Mouse (Mus musculus): Measurements from ENCODE around the gene Supt6. TPM values are rescaled to one million over a fixed set of nuclear protein-coding genes. Genes with fewer than 3 reads are reported as not detected.
A peak's percentile ranks its signal among the peaks of the same experiment; 100 is the strongest.

Supt6 gene
- total and polyA plus RNA-seq, 3 experiments = 39.6 to 93.2 (median 59.8) TPM

GRCm38 (mm10) chr11:78172034-78172747 is 73.6 kb downstream of the Supt6 start:
- Histone ChIP-seq H3K4me1 (ENCODE audit: control insufficient read depth in 1 of 2, insufficient read depth in 2 of 2, low read length in 2 of 2) (peaks cover 9 to 18% of the 10 kb centered on the region in 2 experiments), H3K9ac (ENCODE audit: control insufficient read depth, low read depth, low read length, poor library complexity, severe bottlenecking) (no peak overlapping the region)
- TF ChIP-seq RAD21 (IDR thresholded peaks at IDR 0.05; ENCODE audit: low read depth, low read length) (peak; percentile 26), POLR2AphosphoS5 (IDR thresholded peaks at IDR 0.05; ENCODE audit: borderline replicate concordance, low read depth, low read length) (no peak), CTCF (IDR thresholded peaks at IDR 0.05 in 2 of 3, conservative IDR thresholded peaks at IDR 0.05 in 1 of 3; ENCODE audit: control insufficient read depth in 1 of 3, insufficient read depth in 1 of 3, low read depth in 2 of 3, low read length in 3 of 3, poor library complexity in 1 of 3, severe bottlenecking in 1 of 3) (peak in 1 of 3 experiments; percentile 39; a peak in 2 of 6 replicates), ETS1 (IDR thresholded peaks at IDR 0.05; ENCODE audit: low read depth, low read length) (no peak)

DNA sequence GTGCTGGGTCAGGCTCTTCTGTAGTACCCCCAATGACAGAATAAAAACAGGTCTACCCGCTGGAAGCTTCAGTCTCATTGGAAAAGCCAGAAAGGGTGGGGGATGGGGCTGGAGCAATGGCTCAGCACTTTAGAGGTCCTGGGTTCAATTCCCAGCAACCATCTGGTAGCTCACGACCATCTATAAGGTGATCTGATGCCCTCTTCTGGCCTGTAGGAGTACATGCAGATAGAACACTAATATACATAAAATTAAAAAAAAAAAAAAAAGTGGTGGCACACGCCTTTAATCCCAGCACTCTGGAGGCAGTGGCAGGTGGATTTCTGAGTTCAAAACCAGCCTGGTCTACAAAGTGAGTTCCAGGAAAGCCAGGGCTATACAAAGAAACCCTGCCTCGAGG is 74.5 kb downstream of the Supt6 start:
- peak; percentile 82 for DNase-seq (ENCODE audit: low read depth, low spot score)
- no peaks in the 10 kb centered on the region for H3K27me3 ChIP-seq (ENCODE audit: control insufficient read depth in 1 of 2, insufficient read depth in 2 of 2, low read length in 2 of 2)
- H3K9me3 ChIP-seq (replicated peaks; ENCODE audit: insufficient read depth, low read length) = no peaks in the 10 kb centered on the region
- peaks cover 16 to 26% of the 10 kb centered on the region in 2 experiments for H3K4me1 ChIP-seq (ENCODE audit: control insufficient read depth in 1 of 2, insufficient read depth in 2 of 2, low read length in 2 of 2)
- H3K79me2 ChIP-seq (ENCODE audit: control insufficient read depth, insufficient read depth, low read length, poor library complexity) = no peaks in the 10 kb centered on the region
- TF ChIP-seq MYC (IDR thresholded peaks at IDR 0.05; ENCODE audit: low read depth, low read length) (0 out of 2 replicates have a peak, but pooled peaks have one; percentile 53), GATA1 (IDR thresholded peaks at IDR 0.05; ENCODE audit: low read depth, low read length) (0 out of 2 replicates have a peak, but pooled peaks have one; percentile 14), GABPA (IDR thresholded peaks at IDR 0.05; ENCODE audit: low read depth, low read length) (0 out of 2 replicates have a peak, but pooled peaks have one; percentile 26), ZC3H11A (IDR thresholded peaks at IDR 0.05; ENCODE audit: low read depth, low read length) (peak; percentile 81), SIN3A (IDR thresholded peaks at IDR 0.05; ENCODE audit: low read length) (peak; percentile 50; the same call in 1 of the 2 replicates), CTCF (IDR thresholded peaks at IDR 0.05 in 2 of 3, conservative IDR thresholded peaks at IDR 0.05 in 1 of 3; ENCODE audit: control insufficient read depth in 1 of 3, insufficient read depth in 1 of 3, low read depth in 2 of 3, low read length in 3 of 3, poor library complexity in 1 of 3, severe bottlenecking in 1 of 3) (peak; percentile 42 to 76 (median 53)), MXI1 (IDR thresholded peaks at IDR 0.05; ENCODE audit: low read depth, low read length) (0 out of 2 replicates have a peak, but pooled peaks have one; percentile 24), RAD21 (IDR thresholded peaks at IDR 0.05; ENCODE audit: low read depth, low read length) (peak; percentile 74), MAZ (IDR thresholded peaks at IDR 0.05; ENCODE audit: low read depth, low read length) (peak; percentile 61; the same call in 1 of the 2 replicates), ZMIZ1 (IDR thresholded peaks at IDR 0.05; ENCODE audit: low read depth, low read length) (no peak), SMC3 (IDR thresholded peaks at IDR 0.05; ENCODE audit: low read depth, low read length) (peak; percentile 74), HCFC1 (IDR thresholded peaks at IDR 0.05; ENCODE audit: low read depth, low read length) (no peak), POLR2A (IDR thresholded peaks at IDR 0.05; ENCODE audit: control insufficient read depth in 1 of 2, insufficient read depth in 1 of 2, low read depth in 1 of 2, low read length in 2 of 2, poor library complexity in 1 of 2) (no peak), JUND (IDR thresholded peaks at IDR 0.05; ENCODE audit: low read depth, low read length) (0 out of 2 replicates have a peak, but pooled peaks have one; percentile 35), EP300 (IDR thresholded peaks at IDR 0.05; ENCODE audit: low read depth in 1 of 2, low read length in 2 of 2) (no peak), ZNF384 (IDR thresholded peaks at IDR 0.05; ENCODE audit: low read depth, low read length) (peak; percentile 98)
- no peak overlapping the region for H3K27ac ChIP-seq (ENCODE audit: control insufficient read depth, low read depth, low read length)
- H3K36me3 ChIP-seq (ENCODE audit: control insufficient read depth in 1 of 2, insufficient read depth in 2 of 2, low read length in 2 of 2) = peaks cover 0 to 17% of the 10 kb centered on the region in 2 experiments; a peak in 2 of 4 replicates
- no peak overlapping the region for H3K9ac ChIP-seq (ENCODE audit: control insufficient read depth, low read depth, low read length, poor library complexity, severe bottlenecking)
- no peak overlapping the region for H3K4me3 ChIP-seq (ENCODE audit: control insufficient read depth in 1 of 2, insufficient read depth in 1 of 2, low read depth in 2 of 2, low read length in 2 of 2)

More at GRCm38 (mm10) chr11:78172034-78172747, 73.6 kb downstream of the Supt6 start:
- Histone ChIP-seq H3K36me3 (ENCODE audit: control insufficient read depth in 1 of 2, insufficient read depth in 2 of 2, low read length in 2 of 2) (peaks cover 0 to 11% of the 10 kb centered on the region in 2 experiments; a peak in 2 of 4 replicates), H3K4me3 (ENCODE audit: control insufficient read depth in 1 of 2, insufficient read depth in 1 of 2, low read depth in 2 of 2, low read length in 2 of 2) (no peak overlapping the region), H3K27ac (ENCODE audit: control insufficient read depth, low read depth, low read length) (no peak overlapping the region), H3K27me3 (ENCODE audit: control insufficient read depth in 1 of 2, insufficient read depth in 2 of 2, low read length in 2 of 2) (no peaks in the 10 kb centered on the region), H3K79me2 (ENCODE audit: control insufficient read depth, insufficient read depth, low read length, poor library complexity) (no peaks in the 10 kb centered on the region; the same call in 1 of the 2 replicates), H3K9me3 (replicated peaks; ENCODE audit: insufficient read depth, low read length) (no peaks in the 10 kb centered on the region)
- DNase-seq (ENCODE audit: low read depth, low spot score) = peak; percentile 40
